Mouse (Mus musculus) ES-Bruce4 (cell line): ENCODE measurements around the gene Amn.

ENCODE experiments used
- CTCF ChIP-seq: IDR thresholded peaks from one replicate; pipeline ENCODE4 v1.8.1; 2011; ENCODE audit warnings: low read depth, low read length
- POLR2A ChIP-seq: IDR thresholded peaks from one replicate; pipeline ENCODE4 v1.8.1; 2011; ENCODE audit warnings: low read length; ENCODE audit not compliant: insufficient read depth

GRCm38 (mm10) chr12:111324949-111325348 lies 54.1 kb downstream of the Amn start:
- no peak for TF ChIP-seq CTCF
- TF ChIP-seq POLR2A, result no peak
